Mouse (Mus musculus): ENCODE results near the gene Zzef1. TPM values are rescaled to one million over a fixed set of nuclear protein-coding genes. Genes with fewer than 3 reads are reported as not detected.

Zzef1 gene
- polyA plus RNA-seq, 1 experiment from 2014 or later: 10.5 TPM

DNA sequence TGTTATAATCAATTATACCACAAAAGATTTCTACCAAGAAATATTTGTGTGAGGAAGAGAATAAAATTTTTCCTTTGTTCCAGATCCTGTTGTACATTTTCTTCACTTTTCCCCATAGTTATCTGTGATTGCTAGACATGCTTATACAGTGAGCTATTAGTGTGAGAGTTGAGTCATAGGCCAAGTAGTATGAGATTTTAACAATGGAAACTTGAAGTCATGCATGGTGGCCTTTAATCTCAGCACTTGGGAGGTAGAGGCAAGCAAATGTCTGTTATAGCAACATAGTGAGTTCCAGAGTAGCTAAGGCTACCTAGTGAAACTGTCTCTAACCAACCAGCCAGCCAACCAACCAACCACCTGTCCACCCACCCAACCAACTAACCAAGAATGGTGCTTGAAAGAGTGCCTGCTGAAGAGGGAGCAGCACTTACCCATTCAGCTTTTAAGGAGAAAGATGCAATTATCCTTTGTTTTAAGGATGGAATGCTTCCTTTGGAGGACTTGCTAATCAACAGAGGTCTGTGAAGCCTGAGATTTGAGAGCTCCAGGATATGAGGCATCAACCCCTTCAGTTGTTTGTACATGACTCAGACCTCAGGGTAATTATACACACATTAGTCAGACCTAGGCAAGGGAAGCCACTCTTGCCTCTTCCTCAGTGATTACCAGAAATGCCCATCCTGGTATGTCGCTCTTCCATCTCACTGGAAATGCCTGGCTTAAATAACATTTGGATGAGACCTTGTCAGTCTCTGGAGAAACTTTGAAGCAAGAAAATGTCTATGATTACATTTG, 52.0 kb downstream of the Zzef1 start:
- no peak for ATAC-seq (ENCODE audit: low FRiP score, low TSS enrichment)
- H3K4me2 ChIP-seq (replicated peaks; ENCODE audit: low read depth, low read length): no peak overlapping the region
- H3K4me1 ChIP-seq (ENCODE audit: control insufficient read depth, insufficient read depth, low read length): no peaks in the 10 kb centered on the region
- H3K27ac ChIP-seq (ENCODE audit: low read depth, low read length): no peak overlapping the region
- no peak overlapping the region for H3K9ac ChIP-seq (ENCODE audit: low read depth, low read length)
- H3K27me3 ChIP-seq (ENCODE audit: control insufficient read depth, insufficient read depth, low read length): no peaks in the 10 kb centered on the region
- WGBS: 88% methylated on average over 1 of the region's 1 CpGs
- H3K9me3 ChIP-seq (ENCODE audit: control insufficient read depth, low read length): no peaks in the 10 kb centered on the region
- no peak overlapping the region for H3K4me3 ChIP-seq (ENCODE audit: low read length)
- peaks cover 40% of the 10 kb centered on the region for H3K36me3 ChIP-seq (ENCODE audit: control insufficient read depth, insufficient read depth, low read length)

DNA sequence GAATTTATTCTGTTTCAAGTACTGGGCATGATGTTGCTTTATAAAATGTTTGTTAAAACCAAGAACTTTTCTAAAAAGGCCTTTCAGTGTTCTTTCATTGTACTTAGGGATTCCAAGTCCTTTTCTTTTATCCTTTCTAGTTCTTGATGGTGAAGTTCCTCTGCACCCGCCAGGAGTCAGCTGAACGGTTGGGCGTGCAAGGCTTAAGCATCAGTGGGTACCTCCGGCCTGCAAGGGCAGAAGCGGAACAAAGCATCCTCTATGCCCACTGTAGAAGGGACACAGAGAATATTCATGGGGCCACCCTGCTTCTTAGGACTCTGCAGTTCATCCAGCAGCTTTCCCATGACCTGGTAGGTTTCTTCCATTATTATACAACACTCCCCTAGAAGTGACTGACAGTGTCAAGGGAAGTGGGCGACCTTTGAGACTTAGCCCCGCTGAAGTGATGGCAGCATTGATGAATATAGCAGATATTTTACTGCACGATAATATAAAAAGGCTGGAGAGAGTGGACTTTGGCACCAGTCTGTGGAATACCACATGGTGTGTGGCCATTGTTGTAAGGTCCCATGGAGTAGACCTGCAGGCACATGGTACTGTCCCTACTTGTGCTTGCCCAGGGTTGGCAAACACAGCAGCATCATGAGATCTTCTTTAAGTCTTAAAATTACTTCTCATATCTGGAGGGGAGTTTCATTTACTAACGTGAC, 54.5 kb downstream of the Zzef1 start:
- H3K9ac ChIP-seq (ENCODE audit: low read depth, low read length): no peak overlapping the region
- H3K36me3 ChIP-seq (ENCODE audit: control insufficient read depth, insufficient read depth, low read length): peaks cover 38% of the 10 kb centered on the region; the same call in 1 of the 2 replicates
- no peak overlapping the region for H3K27ac ChIP-seq (ENCODE audit: low read depth, low read length)
- H3K27me3 ChIP-seq (ENCODE audit: control insufficient read depth, insufficient read depth, low read length): no peaks in the 10 kb centered on the region
- H3K4me2 ChIP-seq (replicated peaks; ENCODE audit: low read depth, low read length): no peak overlapping the region
- no peak for ATAC-seq (ENCODE audit: low FRiP score, low TSS enrichment)
- no peaks in the 10 kb centered on the region for H3K4me1 ChIP-seq (ENCODE audit: control insufficient read depth, insufficient read depth, low read length)
- no peaks in the 10 kb centered on the region for H3K9me3 ChIP-seq (ENCODE audit: control insufficient read depth, low read length)
- no peak overlapping the region for H3K4me3 ChIP-seq (ENCODE audit: low read length)
- 89% methylated on average over 9 of the region's 9 CpGs for WGBS

DNA sequence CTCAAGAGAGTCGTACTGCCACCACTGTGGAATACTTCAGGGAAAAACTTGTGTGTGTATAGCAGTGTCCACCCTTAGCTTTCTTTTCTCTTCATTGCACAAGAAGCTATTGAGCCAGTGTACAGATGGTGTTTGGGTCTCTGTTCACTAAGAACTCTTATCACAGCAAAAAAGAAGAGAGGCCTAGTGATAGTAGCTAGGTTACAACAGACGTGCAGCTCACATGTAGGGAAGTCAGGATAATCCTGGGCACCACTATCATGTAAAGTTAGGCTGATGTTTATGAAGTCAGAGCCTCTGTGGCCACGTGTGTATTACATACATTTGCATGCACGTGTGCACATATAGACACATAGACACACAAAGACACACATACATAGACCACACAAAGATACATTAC, 55.2 kb downstream of the Zzef1 start:
- Histone ChIP-seq H3K4me1 (ENCODE audit: control insufficient read depth, insufficient read depth, low read length) (no peaks in the 10 kb centered on the region), H3K27me3 (ENCODE audit: control insufficient read depth, insufficient read depth, low read length) (no peaks in the 10 kb centered on the region), H3K9me3 (ENCODE audit: control insufficient read depth, low read length) (no peaks in the 10 kb centered on the region), H3K36me3 (ENCODE audit: control insufficient read depth, insufficient read depth, low read length) (peaks cover 41% of the 10 kb centered on the region; the same call in 1 of the 2 replicates), H3K9ac (ENCODE audit: low read depth, low read length) (no peak overlapping the region), H3K4me3 (ENCODE audit: low read length) (no peak overlapping the region), H3K27ac (ENCODE audit: low read depth, low read length) (no peak overlapping the region), H3K4me2 (replicated peaks; ENCODE audit: low read depth, low read length) (no peak overlapping the region)
- 89% methylated on average over 4 of the region's 4 CpGs for WGBS
- no peak for ATAC-seq (ENCODE audit: low FRiP score, low TSS enrichment)

DNA sequence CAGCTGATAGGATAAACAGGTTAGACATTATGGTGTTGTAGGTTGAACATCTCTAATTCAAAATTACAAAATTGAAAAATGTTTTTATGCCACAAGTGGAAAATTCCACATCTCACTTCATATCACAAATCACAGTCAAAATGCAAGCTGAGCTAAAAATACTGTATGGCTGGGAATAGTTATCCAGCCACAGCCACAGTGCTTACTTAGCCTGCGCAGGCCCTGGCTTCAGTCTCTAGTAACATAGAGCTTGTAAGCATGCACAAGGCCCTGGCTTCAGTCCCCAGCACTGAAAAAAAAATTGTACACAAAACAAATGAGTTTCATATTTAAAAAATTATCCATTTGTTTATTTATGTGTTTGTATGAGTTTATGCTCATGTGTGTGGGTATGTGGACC, 56.1 kb downstream of the Zzef1 start:
- H3K9ac ChIP-seq (ENCODE audit: low read depth, low read length): no peak overlapping the region
- H3K27ac ChIP-seq (ENCODE audit: low read depth, low read length): no peak overlapping the region
- H3K4me1 ChIP-seq (ENCODE audit: control insufficient read depth, insufficient read depth, low read length): no peaks in the 10 kb centered on the region
- no peak overlapping the region for H3K4me3 ChIP-seq (ENCODE audit: low read length)
- no peak for ATAC-seq (ENCODE audit: low FRiP score, low TSS enrichment)
- no peaks in the 10 kb centered on the region for H3K27me3 ChIP-seq (ENCODE audit: control insufficient read depth, insufficient read depth, low read length)
- no peaks in the 10 kb centered on the region for H3K9me3 ChIP-seq (ENCODE audit: control insufficient read depth, low read length)
- H3K4me2 ChIP-seq (replicated peaks; ENCODE audit: low read depth, low read length): no peak overlapping the region
- 98% methylated on average over 1 of the region's 1 CpGs for WGBS
- peaks cover 43% of the 10 kb centered on the region; the same call in 1 of the 2 replicates for H3K36me3 ChIP-seq (ENCODE audit: control insufficient read depth, insufficient read depth, low read length)

DNA sequence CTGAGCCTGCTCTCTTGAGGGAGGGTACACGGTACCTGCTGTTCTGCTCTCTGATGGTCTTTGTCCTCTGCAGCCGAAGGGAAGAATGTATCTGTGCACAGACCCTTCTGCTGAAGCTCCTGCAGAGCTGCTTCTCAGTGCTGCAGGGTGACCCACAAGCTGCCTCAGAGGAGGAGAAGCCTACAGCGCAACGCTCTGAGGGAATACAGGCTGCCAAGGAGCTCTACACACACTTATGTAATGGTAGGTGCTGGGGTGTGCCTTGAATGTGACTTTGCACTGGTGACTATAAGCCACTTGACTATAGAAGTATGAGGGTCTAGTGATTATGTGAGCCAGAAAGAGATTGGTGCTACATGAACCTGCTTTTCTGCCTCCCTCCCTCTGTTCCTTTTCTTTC, 57.1 kb downstream of the Zzef1 start:
- Histone ChIP-seq H3K4me1 (ENCODE audit: control insufficient read depth, insufficient read depth, low read length) (no peaks in the 10 kb centered on the region), H3K9ac (ENCODE audit: low read depth, low read length) (no peak overlapping the region), H3K4me2 (replicated peaks; ENCODE audit: low read depth, low read length) (no peak overlapping the region), H3K27me3 (ENCODE audit: control insufficient read depth, insufficient read depth, low read length) (no peaks in the 10 kb centered on the region), H3K4me3 (ENCODE audit: low read length) (no peak overlapping the region), H3K36me3 (ENCODE audit: control insufficient read depth, insufficient read depth, low read length) (peaks cover 48% of the 10 kb centered on the region; the same call in 1 of the 2 replicates), H3K9me3 (ENCODE audit: control insufficient read depth, low read length) (no peaks in the 10 kb centered on the region), H3K27ac (ENCODE audit: low read depth, low read length) (no peak overlapping the region)
- 95% methylated on average over 4 of the region's 4 CpGs for WGBS
- no peak for ATAC-seq (ENCODE audit: low FRiP score, low TSS enrichment)

DNA sequence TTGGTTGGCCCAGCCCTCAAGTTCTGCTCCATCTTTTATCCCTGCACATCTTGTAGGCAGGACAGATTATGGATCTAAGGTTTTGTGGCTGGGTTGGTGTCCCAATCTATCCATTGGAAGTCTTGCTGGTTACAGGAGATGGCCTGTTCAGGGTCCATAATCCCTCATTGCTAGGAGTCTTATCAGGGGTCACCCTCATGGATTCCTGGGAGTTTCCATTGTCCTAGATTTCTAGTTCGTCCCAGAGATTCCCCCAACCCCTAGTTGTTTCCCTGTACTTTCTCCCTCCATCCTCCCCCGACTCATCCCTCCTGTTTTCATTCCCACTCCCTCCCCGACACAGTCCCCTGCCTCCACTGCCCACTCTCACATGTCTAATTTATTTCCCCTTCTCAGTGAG, 58.2 kb downstream of the Zzef1 start:
- Histone ChIP-seq H3K9me3 (ENCODE audit: control insufficient read depth, low read length) (no peaks in the 10 kb centered on the region), H3K36me3 (ENCODE audit: control insufficient read depth, insufficient read depth, low read length) (peaks cover 46% of the 10 kb centered on the region; the same call in 1 of the 2 replicates), H3K4me3 (ENCODE audit: low read length) (no peak overlapping the region), H3K27ac (ENCODE audit: low read depth, low read length) (no peak overlapping the region), H3K9ac (ENCODE audit: low read depth, low read length) (no peak overlapping the region), H3K4me2 (replicated peaks; ENCODE audit: low read depth, low read length) (no peak overlapping the region), H3K4me1 (ENCODE audit: control insufficient read depth, insufficient read depth, low read length) (no peaks in the 10 kb centered on the region), H3K27me3 (ENCODE audit: control insufficient read depth, insufficient read depth, low read length) (no peaks in the 10 kb centered on the region)
- 45% methylated on average over 3 of the region's 3 CpGs for WGBS
- ATAC-seq (ENCODE audit: low FRiP score, low TSS enrichment): no peak

DNA sequence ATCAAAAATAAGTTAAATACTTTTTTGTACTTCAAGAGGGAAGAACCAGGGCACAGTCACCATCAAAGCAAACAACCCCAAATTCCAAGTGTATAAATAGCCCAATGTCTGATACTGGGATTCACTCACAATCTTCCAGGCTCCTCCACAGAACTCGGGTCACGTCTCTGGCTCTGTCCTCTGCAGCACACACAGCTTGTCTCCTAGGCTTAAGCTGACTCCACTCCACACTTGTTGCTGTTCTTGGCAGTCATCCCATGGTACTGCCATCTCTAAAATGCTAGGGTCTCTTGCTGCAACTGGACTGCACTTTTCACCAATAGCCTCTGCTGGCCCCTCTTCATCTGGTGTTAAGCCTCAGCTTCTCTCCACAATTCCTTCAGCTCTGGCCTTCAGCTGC, 60.7 kb downstream of the Zzef1 start:
- H3K4me2 ChIP-seq (replicated peaks; ENCODE audit: low read depth, low read length): no peak overlapping the region
- H3K4me1 ChIP-seq (ENCODE audit: control insufficient read depth, insufficient read depth, low read length): no peaks in the 10 kb centered on the region
- ATAC-seq (ENCODE audit: low FRiP score, low TSS enrichment): no peak
- H3K9me3 ChIP-seq (ENCODE audit: control insufficient read depth, low read length): no peaks in the 10 kb centered on the region
- 91% methylated on average over 2 of the region's 2 CpGs for WGBS
- H3K27ac ChIP-seq (ENCODE audit: low read depth, low read length): no peak overlapping the region
- H3K36me3 ChIP-seq (ENCODE audit: control insufficient read depth, insufficient read depth, low read length): peaks cover 42% of the 10 kb centered on the region; the same call in 1 of the 2 replicates
- no peaks in the 10 kb centered on the region for H3K27me3 ChIP-seq (ENCODE audit: control insufficient read depth, insufficient read depth, low read length)
- H3K4me3 ChIP-seq (ENCODE audit: low read length): no peak overlapping the region
- H3K9ac ChIP-seq (ENCODE audit: low read depth, low read length): no peak overlapping the region

DNA sequence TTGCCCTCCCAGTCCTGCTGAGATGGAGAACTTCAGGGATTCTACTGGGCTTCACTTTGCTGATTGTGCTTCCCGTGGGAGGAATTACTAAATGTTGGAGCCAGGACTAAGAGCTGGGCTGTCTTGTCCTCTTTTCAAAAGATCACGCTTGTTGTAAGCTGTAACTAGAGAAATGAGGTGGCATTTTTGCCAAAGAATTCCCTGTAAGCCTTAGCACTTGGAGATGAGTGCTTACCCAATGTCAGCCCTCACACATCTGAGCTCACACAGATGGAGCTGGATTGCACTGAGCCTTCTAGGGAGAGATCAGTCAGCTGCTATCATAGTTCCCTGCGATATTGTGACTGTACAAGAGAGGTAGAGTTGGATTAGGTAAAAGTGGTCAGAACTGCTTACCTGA, 65.2 kb downstream of the Zzef1 start:
- Histone ChIP-seq H3K9ac (ENCODE audit: low read depth, low read length) (no peak overlapping the region), H3K4me3 (ENCODE audit: low read length) (no peak overlapping the region), H3K9me3 (ENCODE audit: control insufficient read depth, low read length) (no peaks in the 10 kb centered on the region), H3K27ac (ENCODE audit: low read depth, low read length) (no peak overlapping the region), H3K4me2 (replicated peaks; ENCODE audit: low read depth, low read length) (no peak overlapping the region), H3K4me1 (ENCODE audit: control insufficient read depth, insufficient read depth, low read length) (no peaks in the 10 kb centered on the region), H3K36me3 (ENCODE audit: control insufficient read depth, insufficient read depth, low read length) (peaks cover 37% of the 10 kb centered on the region), H3K27me3 (ENCODE audit: control insufficient read depth, insufficient read depth, low read length) (no peaks in the 10 kb centered on the region)
- 96% methylated on average over 3 of the region's 3 CpGs for WGBS
- no peak for ATAC-seq (ENCODE audit: low FRiP score, low TSS enrichment)

DNA sequence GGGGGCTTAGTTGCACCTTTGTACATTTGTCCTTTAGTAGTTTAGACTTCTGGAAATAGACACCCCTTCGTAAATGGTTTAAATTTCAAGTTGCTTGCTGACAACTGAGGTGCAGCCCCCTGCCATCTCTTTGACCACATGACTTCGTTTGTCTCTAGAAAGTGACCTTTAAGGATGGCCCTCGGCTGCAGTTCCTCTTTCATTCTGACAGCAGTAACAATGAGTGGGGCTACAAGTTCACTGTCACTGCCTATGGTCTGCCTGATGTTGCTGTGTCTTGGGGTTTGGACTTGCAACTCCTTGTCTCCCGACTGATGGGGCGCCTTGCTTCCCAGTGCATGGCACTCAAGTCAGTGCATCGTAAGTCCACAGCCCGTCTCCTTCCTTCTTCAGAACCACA, 70.4 kb downstream of the Zzef1 start:
- Histone ChIP-seq H3K4me1 (ENCODE audit: control insufficient read depth, insufficient read depth, low read length) (no peaks in the 10 kb centered on the region), H3K4me3 (ENCODE audit: low read length) (no peak overlapping the region), H3K27me3 (ENCODE audit: control insufficient read depth, insufficient read depth, low read length) (no peaks in the 10 kb centered on the region), H3K36me3 (ENCODE audit: control insufficient read depth, insufficient read depth, low read length) (peaks cover 30% of the 10 kb centered on the region), H3K9me3 (ENCODE audit: control insufficient read depth, low read length) (no peaks in the 10 kb centered on the region), H3K4me2 (replicated peaks; ENCODE audit: low read depth, low read length) (no peak overlapping the region), H3K27ac (ENCODE audit: low read depth, low read length) (no peak overlapping the region), H3K9ac (ENCODE audit: low read depth, low read length) (no peak overlapping the region)
- no peak for ATAC-seq (ENCODE audit: low FRiP score, low TSS enrichment)
- WGBS: 85% methylated on average over 7 of the region's 7 CpGs

Data from kidney, embryonic 14.5 days (tissue).